Mouse (Mus musculus) CH12.LX (cell line): ENCODE data around the gene Gna11. TPM values are rescaled to one million over a fixed set of nuclear protein-coding genes. Genes with fewer than 3 reads are reported as not detected.

ENCODE experiments used
- DNase-seq: peaks from one replicate; pipeline ENCODE4 v3.0.0-alpha.2; 2013; ENCODE audit errors: extremely low read depth
- H3K27ac ChIP-seq: 2 replicates; pipeline ENCODE4 v1.5.1; 2012; ENCODE audit warnings: low read depth, mild to moderate bottlenecking, control low read depth, moderate library complexity; ENCODE audit not compliant: insufficient read depth
- H3K27me3 ChIP-seq: replicated peaks from 2 replicates; pipeline ENCODE3; 2012; ENCODE audit warnings: inconsistent platforms
- H3K36me3 ChIP-seq, 2 experiments: replicated peaks in 1 of 2; 2 replicates each; pipeline versions ENCODE3 to v1.6.1; 2012; ENCODE audit warnings: inconsistent platforms in 1 of 2, low read length in 1 of 2, mild to moderate bottlenecking in 1 of 2, mixed read lengths in 1 of 2, moderate library complexity in 1 of 2; ENCODE audit not compliant: control insufficient read depth in 1 of 2, insufficient read depth in 1 of 2
- H3K4me1 ChIP-seq, 2 experiments: 2 replicates each; pipeline ENCODE4 v1.6.1; 2012; ENCODE audit warnings: inconsistent platforms in 1 of 2, moderate library complexity in 1 of 2; ENCODE audit not compliant: insufficient read depth in 2 of 2, control insufficient read depth in 1 of 2
- H3K4me2 ChIP-seq: 2 replicates; pipeline ENCODE4 v1.6.1; 2012; ENCODE audit warnings: low read depth, mild to moderate bottlenecking, control low read depth; ENCODE audit not compliant: poor library complexity, insufficient read depth, severe bottlenecking
- H3K4me3 ChIP-seq, 3 experiments: fragments of 150-350 bp in 1 of 3; sonication (generic) in 1 of 3; replicated peaks in 1 of 3; 2 replicates each; pipeline versions ENCODE3 to v1.5.1; 2011 to 2012; ENCODE audit warnings: low read depth in 2 of 3, low read length in 2 of 3, mild to moderate bottlenecking in 2 of 3, moderate library complexity in 2 of 3, control low read depth in 1 of 3, improper control_type of control experiment in 1 of 3, inconsistent platforms in 1 of 3, mixed read lengths in 1 of 3; ENCODE audit not compliant: poor library complexity in 1 of 3
- H3K79me2 ChIP-seq: replicated peaks from 2 replicates; pipeline ENCODE4 v1.6.1; 2012; ENCODE audit warnings: mild to moderate bottlenecking, moderate library complexity; ENCODE audit not compliant: control insufficient read depth, poor library complexity, insufficient read depth, severe bottlenecking; ENCODE audit errors: extremely low read depth
- H3K9ac ChIP-seq: 2 replicates; pipeline ENCODE4 v1.6.1; 2012; ENCODE audit warnings: low read depth, mild to moderate bottlenecking, control low read depth, moderate library complexity; ENCODE audit not compliant: insufficient read depth
- H3K9me3 ChIP-seq: replicated peaks from 2 replicates; pipeline ENCODE3; 2012; ENCODE audit warnings: low read length, inconsistent platforms, mixed read lengths
- BHLHE40 ChIP-seq: IDR thresholded peaks from 2 replicates; pipeline ENCODE4 v1.6.1; 2011; ENCODE audit warnings: mild to moderate bottlenecking, low read depth, low read length, improper control_type of control experiment
- ELF1 ChIP-seq: IDR thresholded peaks from 2 replicates; pipeline ENCODE4 v1.6.1; 2014; ENCODE audit warnings: low read depth, mild to moderate bottlenecking, inconsistent platforms, low read length, improper control_type of control experiment
- EP300 ChIP-seq: IDR thresholded peaks from 2 replicates; pipeline ENCODE4 v1.6.1; 2011; ENCODE audit warnings: low read length, improper control_type of control experiment
- ETS1 ChIP-seq: conservative IDR thresholded peaks from 2 replicates; pipeline ENCODE4 v1.6.1; 2012; ENCODE audit warnings: low read depth, mild to moderate bottlenecking, inconsistent platforms, low read length, improper control_type of control experiment, moderate library complexity
- IRF4 ChIP-seq: IDR thresholded peaks from 2 replicates; pipeline ENCODE4 v1.6.1; 2014; ENCODE audit warnings: low read depth, mild to moderate bottlenecking, inconsistent platforms, low read length, improper control_type of control experiment
- JUN ChIP-seq: IDR thresholded peaks from 2 replicates; pipeline ENCODE4 v1.6.1; 2011; ENCODE audit warnings: low read depth, mild to moderate bottlenecking, low read length, improper control_type of control experiment, moderate library complexity; ENCODE audit not compliant: insufficient read depth
- JUND ChIP-seq: conservative IDR thresholded peaks from 2 replicates; pipeline ENCODE4 v1.6.1; 2011; ENCODE audit warnings: low read depth, low read length, improper control_type of control experiment
- KAT2A ChIP-seq: IDR thresholded peaks from 2 replicates; pipeline ENCODE4 v1.6.1; 2012; ENCODE audit warnings: low read length, improper control_type of control experiment, inconsistent platforms; ENCODE audit not compliant: insufficient replicate concordance
- MAX ChIP-seq: IDR thresholded peaks from 2 replicates; pipeline ENCODE4 v1.6.1; 2011; ENCODE audit warnings: low read length, improper control_type of control experiment
- MAZ ChIP-seq: IDR thresholded peaks from 2 replicates; pipeline ENCODE4 v1.6.1; 2012; ENCODE audit warnings: low read depth, mild to moderate bottlenecking, inconsistent platforms, low read length, improper control_type of control experiment, moderate library complexity
- MEF2A ChIP-seq: IDR thresholded peaks from 2 replicates; pipeline ENCODE4 v1.6.1; 2014; ENCODE audit warnings: low read depth, mild to moderate bottlenecking, inconsistent platforms, low read length, improper control_type of control experiment, borderline replicate concordance
- MYC ChIP-seq: IDR thresholded peaks from 2 replicates; pipeline ENCODE4 v1.6.1; 2011; ENCODE audit warnings: low read depth, mild to moderate bottlenecking, improper control_type of control experiment, low read length
- NRF1 ChIP-seq: IDR thresholded peaks from 2 replicates; pipeline ENCODE4 v1.6.1; 2014; ENCODE audit warnings: low read depth, mild to moderate bottlenecking, inconsistent platforms, low read length, improper control_type of control experiment, moderate library complexity
- POLR2AphosphoS2 ChIP-seq: IDR thresholded peaks from 2 replicates; pipeline ENCODE4 v1.6.1; 2011; ENCODE audit warnings: low read depth, low read length, improper control_type of control experiment
- RAD21 ChIP-seq: IDR thresholded peaks from 2 replicates; pipeline ENCODE4 v1.6.1; 2011; ENCODE audit warnings: low read depth, mild to moderate bottlenecking, low read length, improper control_type of control experiment, moderate library complexity
- SIN3A ChIP-seq: IDR thresholded peaks from 2 replicates; pipeline ENCODE4 v1.6.1; 2012; ENCODE audit warnings: low read length, improper control_type of control experiment, inconsistent platforms
- TCF12 ChIP-seq: IDR thresholded peaks from 2 replicates; pipeline ENCODE4 v1.6.1; 2014; ENCODE audit warnings: low read depth, mild to moderate bottlenecking, inconsistent platforms, low read length, improper control_type of control experiment
- dilution Hi-C: fragments of 300-500 bp; cut with MboI; formaldehyde crosslinking; loops from 2 replicates; pipeline ENCODE4 v1.14.3; 2020; ENCODE audit warnings: low sequenced_read_pairs; ENCODE audit not compliant: extremely low pct_unique_long_range_greater_than_20kb, extremely low pct_ligation_motif_present
- in situ Hi-C: fragments of 300-500 bp; cut with MboI; formaldehyde crosslinking; loops from 3 replicates; pipeline ENCODE4 v1.14.3; 2019; ENCODE audit warnings: low sequenced_read_pairs, low pct_ligation_motif_present, low pct_unique_long_range_greater_than_20kb, mixed read lengths
- polyA plus RNA-seq: library from polyadenylated mRNA; unstranded; fragments of >175 nt; gene quantifications from 2 replicates; pipeline ENCODE4 v1.2.1, GENCODE M21; 2012; ENCODE audit warnings: low read depth; ENCODE audit not compliant: insufficient read length
- total RNA-seq, 2 experiments: library from RNA; depleted of rRNA; stranded (reverse); fragments of 300-350 nt in 1 of 2; fragments of >200 nt in 1 of 2; gene quantifications; 2 replicates each; pipeline ENCODE4 v1.2.3; 2012 to 2014

The Gna11 gene
- total and polyA plus RNA-seq, 3 experiments = 4.3 to 8.7 (median 7.2) TPM

GRCm38 (mm10) chr10:81523142-81523541, 21.8 kb downstream of the Gna11 start:
- dilution Hi-C loops = no loop called here
- Histone ChIP-seq H3K27me3 (peaks cover 4% of the 10 kb centered on the region), H3K27ac (no peak overlapping the region)

GRCm38 (mm10) chr10:81519978-81520365, 25.0 kb downstream of the Gna11 start:
- Histone ChIP-seq H3K4me1 (peaks cover 33 to 62% of the 10 kb centered on the region in 2 experiments), H3K4me2 (no peak overlapping the region), H3K9ac (no peak overlapping the region), H3K4me3 (no peak overlapping the region), H3K27ac (no peak overlapping the region), H3K9me3 (no peaks in the 10 kb centered on the region), H3K27me3 (peaks cover 4% of the 10 kb centered on the region), H3K79me2 (no peaks in the 10 kb centered on the region), H3K36me3 (no peaks in the 10 kb centered on the region)
- DNase-seq = no peak
- dilution Hi-C loops = no loop called here
- in situ Hi-C loops = no loop called here
- no peak for TF ChIP-seq POLR2AphosphoS2

More at GRCm38 (mm10) chr10:81523142-81523541, 21.8 kb downstream of the Gna11 start:
- H3K9me3 ChIP-seq = no peaks in the 10 kb centered on the region
- peak overlapping the region; percentile 54 for H3K4me2 ChIP-seq
- no peak for TF ChIP-seq BHLHE40
- TF ChIP-seq MEF2A = no peak
- TF ChIP-seq MYC = no peak
- TF ChIP-seq SIN3A = no peak
- no peak for TF ChIP-seq ETS1
- no peak for TF ChIP-seq MAZ
- H3K79me2 ChIP-seq = no peaks in the 10 kb centered on the region
- H3K4me3 ChIP-seq = peak overlapping the region; percentile 42 to 49 (median 48)
- DNase-seq = no peak
- H3K4me1 ChIP-seq = peaks cover 19 to 50% of the 10 kb centered on the region in 2 experiments
- peaks cover 0 to 4% of the 10 kb centered on the region in 2 experiments for H3K36me3 ChIP-seq
- H3K9ac ChIP-seq = no peak overlapping the region
- in situ Hi-C loops = no loop called here

GRCm38 (mm10) chr10:81519227-81519977, 25.6 kb downstream of the Gna11 start:
- in situ Hi-C loops = no loop called here
- H3K4me3 ChIP-seq = no peak overlapping the region
- H3K4me1 ChIP-seq = peaks cover 31 to 56% of the 10 kb centered on the region in 2 experiments
- H3K27ac ChIP-seq = no peak overlapping the region
- peaks cover 0 to 4% of the 10 kb centered on the region in 2 experiments for H3K36me3 ChIP-seq
- no peak for DNase-seq
- H3K9me3 ChIP-seq = peaks cover 2% of the 10 kb centered on the region
- no peak overlapping the region for H3K4me2 ChIP-seq
- dilution Hi-C loops = no loop called here
- H3K79me2 ChIP-seq = no peaks in the 10 kb centered on the region
- no peak for TF ChIP-seq NRF1
- no peak for TF ChIP-seq KAT2A
- 0 out of 2 replicates have a peak, but pooled peaks have one; percentile 18 for TF ChIP-seq ETS1
- TF ChIP-seq IRF4 = peak; percentile 30; the same call in 1 of the 2 replicates
- peak; percentile 48 for TF ChIP-seq BHLHE40
- no peak for TF ChIP-seq JUND
- 0 out of 2 replicates have a peak, but pooled peaks have one; percentile 26 for TF ChIP-seq SIN3A
- peak; percentile 23; the same call in 1 of the 2 replicates for TF ChIP-seq MAX
- peak; percentile 80 for TF ChIP-seq EP300
- peak; percentile 65; the same call in 1 of the 2 replicates for TF ChIP-seq TCF12
- TF ChIP-seq RAD21 = no peak
- TF ChIP-seq ELF1 = peak; percentile 32; the same call in 1 of the 2 replicates
- no peak for TF ChIP-seq JUN
- H3K27me3 ChIP-seq = peaks cover 4% of the 10 kb centered on the region
- no peak overlapping the region for H3K9ac ChIP-seq
